Mouse (Mus musculus) kidney, adult 2 months (tissue): ENCODE data around the gene Smc6.

Experiments used
- CTCF ChIP-seq: fragments of 200-500 bp; conservative IDR thresholded peaks from 2 replicates; pipeline ENCODE4 v1.5.1; 2011; ENCODE audit warnings: low read depth, mild to moderate bottlenecking, control low read depth, low read length, moderate library complexity, mixed read lengths; ENCODE audit not compliant: insufficient read depth, insufficient read length
- POLR2A ChIP-seq: fragments of 200-500 bp; IDR thresholded peaks from one replicate; pipeline ENCODE4 v1.6.1; 2011; ENCODE audit warnings: low read depth, low read length, control low read depth

GRCm38 (mm10) chr12:11345963-11346362 lies 80.3 kb downstream of the Smc6 start:
- TF ChIP-seq POLR2A (no peak), CTCF (no peak)
